Mouse (Mus musculus): ENCODE results near the gene Il2ra.

The Il2ra gene

GRCm38 (mm10) chr2:11653780-11654179 lies 11.2 kb downstream of the Il2ra start:
- no peak for DNase-seq

GRCm38 (mm10) chr2:11654990-11655931 lies 12.7 kb downstream of the Il2ra start:
- no peak for DNase-seq

DNA sequence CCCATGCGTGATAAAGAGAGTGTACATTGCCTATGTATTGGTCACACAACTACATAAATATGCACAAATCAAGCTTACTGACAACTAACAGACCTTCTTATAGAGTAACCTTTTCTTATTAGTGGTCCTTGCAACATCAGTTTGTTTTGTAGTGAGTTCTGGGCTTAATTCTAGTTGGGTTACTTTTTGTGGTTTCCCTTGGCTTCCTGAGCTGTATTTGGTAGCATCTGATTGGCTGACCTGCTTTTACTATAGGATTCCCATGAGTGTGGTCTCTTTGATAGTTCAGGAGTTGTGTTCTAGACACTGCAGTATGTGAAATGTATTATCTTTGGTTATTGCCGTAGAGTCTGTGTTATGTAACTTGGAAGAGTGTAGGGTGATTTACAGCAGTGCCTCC lies 15.0 kb downstream of the Il2ra start:
- no peak for DNase-seq

GRCm38 (mm10) chr2:11659263-11659662 lies 16.7 kb downstream of the Il2ra start:
- DNase-seq = peak in 1 of 2 experiments; percentile 15

DNA sequence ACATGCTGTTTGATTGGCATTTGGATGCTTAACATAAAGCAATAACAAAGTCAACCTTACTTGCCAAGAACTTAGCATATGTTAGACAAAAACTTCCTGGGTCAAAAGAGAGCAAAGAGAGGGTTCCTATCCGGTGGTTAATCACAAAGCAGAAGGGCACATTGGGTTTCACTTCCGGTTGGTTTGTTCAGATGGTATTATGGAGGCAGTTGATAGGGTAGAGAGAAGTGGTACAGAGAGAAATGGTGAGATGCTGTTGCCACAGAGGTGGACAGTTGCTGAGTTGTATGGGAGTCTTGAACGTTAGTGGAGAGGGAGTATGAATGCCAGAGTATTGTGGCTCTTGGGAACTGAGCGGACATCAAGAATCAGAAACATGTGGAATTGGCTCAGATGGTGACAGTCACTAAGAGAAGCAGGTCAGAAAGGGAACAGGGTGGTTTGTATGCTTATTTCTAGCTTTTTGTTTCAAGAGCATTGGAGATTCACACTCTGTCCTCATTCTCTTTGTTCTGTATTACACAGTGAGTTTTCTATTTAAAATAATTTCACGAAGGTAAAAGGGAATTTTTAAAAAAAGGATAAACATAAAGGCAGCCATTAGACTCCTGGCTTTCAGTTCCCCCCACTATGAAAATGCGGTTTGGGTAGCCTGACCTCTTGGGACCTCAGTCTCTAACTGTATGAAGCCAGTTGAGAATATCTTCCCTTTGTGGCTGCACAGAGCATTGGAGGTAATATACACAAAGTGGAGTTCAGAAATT lies 19.7 kb downstream of the Il2ra start:
- no peak for DNase-seq

DNA sequence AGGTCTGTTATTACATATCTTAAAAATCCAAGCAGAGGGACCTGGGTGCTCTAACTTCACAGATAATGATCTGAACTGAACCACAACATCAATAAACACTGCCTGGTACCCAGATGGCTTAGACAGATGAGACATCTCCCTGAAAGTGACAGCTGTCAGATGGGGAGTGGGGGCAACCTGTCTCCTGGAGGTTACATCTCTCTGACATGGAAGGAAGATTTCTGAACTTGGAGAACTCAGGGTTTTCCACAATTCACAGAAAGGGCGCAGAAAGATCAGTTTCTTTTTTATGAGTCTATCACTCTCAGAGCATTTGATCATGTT lies 20.3 kb downstream of the Il2ra start:
- DNase-seq = peak in 1 of 2 experiments; percentile 33

DNA sequence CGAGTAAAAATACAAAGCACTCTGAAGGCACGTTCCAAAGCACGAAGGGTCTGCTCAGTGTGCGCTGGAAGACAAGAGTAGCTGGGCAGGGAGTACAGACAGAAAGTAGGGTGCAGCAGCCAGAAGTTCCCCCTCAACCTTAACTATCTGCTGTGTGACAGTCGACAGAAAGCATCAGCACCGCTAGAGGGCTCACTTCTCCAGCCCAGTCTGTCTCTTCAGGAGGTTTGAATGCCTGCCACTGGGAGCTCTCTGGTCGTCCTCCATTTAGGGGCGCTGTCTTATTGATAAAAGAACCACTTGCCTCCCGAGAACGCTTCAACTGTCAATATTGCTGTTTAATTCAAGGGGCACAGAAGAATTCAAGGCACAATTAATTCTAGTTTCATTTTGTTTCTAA lies 21.4 kb downstream of the Il2ra start:
- DNase-seq = peak; percentile 88 to 90

DNA sequence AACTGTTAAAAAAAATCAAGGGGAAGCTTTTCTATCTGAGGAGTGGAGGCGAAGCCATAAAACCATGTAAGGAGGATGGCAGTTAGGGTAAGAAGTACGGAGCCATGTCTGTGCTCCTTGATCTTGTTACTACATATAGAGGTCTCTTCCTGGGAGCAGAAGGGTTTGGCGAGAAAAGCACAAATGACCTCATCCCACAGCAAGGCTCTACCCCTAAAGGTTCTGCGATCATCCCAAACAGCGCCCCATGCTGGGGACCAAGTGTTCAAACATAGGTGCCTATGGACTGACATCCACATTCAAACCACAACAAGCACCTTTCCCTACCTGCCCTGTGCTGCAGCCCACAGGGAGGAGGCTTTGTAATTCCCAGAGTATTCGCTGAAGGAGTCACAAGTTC lies 21.8 kb downstream of the Il2ra start:
- peak in 1 of 2 experiments; percentile 50 for DNase-seq

- no peak for DNase-seq
Measured at GRCm38 (mm10) chr2:11664806-11665205, 22.2 kb downstream of the Il2ra start.

DNA sequence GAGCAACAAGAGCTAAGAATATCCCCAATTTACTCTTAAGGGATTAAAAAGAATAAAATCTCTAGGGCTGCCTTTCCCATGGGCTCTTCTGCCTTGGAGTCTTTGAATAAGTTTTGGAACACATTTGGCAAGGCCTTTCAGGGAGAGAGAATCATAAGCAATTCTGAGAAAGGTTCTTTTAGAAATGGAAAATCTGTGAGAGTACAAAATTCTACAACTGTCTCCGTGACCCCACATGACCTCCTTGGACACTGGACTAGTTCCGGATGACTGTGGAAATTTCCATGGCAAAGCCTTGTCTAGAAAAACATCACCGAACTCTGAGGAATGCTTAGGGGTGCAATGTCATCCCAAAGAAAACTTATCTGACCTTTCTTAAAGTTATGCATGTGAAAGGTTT lies 22.7 kb downstream of the Il2ra start:
- no peak for DNase-seq

GRCm38 (mm10) chr2:11672144-11672543 lies 29.5 kb downstream of the Il2ra start:
- peak; percentile 61 to 64 for DNase-seq

GRCm38 (mm10) chr2:11679626-11680025 lies 37.0 kb downstream of the Il2ra start:
- DNase-seq = no peak

GRCm38 (mm10) chr2:11682712-11683111 lies 40.1 kb downstream of the Il2ra start:
- DNase-seq = no peak

- no peak for DNase-seq
Measured at GRCm38 (mm10) chr2:11686512-11686911, 43.9 kb downstream of the Il2ra start.

- DNase-seq = no peak
Measured at GRCm38 (mm10) chr2:11687436-11687835, 44.8 kb downstream of the Il2ra start.

- DNase-seq = no peak
Measured at GRCm38 (mm10) chr2:11690201-11690890, 47.7 kb downstream of the Il2ra start.

DNA sequence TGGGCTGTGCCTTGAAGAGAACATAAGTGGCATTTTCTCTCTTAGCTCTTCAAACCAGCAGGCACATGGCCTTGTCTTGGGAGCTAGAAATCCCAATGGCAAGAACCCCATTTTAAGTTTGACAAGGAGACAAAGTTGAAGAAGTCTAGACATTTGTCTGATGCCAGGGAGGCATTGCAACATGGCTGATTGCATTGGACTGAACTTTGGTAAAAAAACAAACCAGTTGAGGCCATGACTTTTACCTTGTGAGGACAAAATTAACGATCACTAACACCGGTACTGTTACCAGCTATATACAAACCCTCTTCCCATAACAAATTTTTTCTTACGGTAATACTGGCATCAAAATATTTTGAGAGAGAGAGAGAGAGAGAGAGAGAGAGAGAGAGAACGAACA lies 50.7 kb downstream of the Il2ra start:
- no peak for DNase-seq

DNA sequence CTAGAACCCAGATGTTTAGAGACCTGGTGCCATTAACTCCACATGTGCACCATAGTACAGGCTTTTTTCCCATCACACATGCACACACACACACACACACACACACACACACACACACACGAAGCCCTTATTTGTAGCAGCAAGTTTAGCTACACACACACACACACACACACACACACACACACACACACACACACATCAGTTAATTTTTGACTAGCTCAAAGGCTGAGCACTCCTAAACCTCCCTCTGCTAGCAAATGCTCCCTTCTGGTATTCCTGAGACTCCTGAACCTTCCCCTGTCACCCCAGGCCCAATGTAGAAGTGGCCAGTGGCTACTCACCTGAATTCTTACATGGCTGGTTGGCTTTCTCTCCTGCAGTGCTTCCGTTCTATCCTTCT lies 51.5 kb downstream of the Il2ra start:
- no peak for DNase-seq

- DNase-seq = no peak
Measured at GRCm38 (mm10) chr2:11695867-11696266, 53.3 kb downstream of the Il2ra start.

DNA sequence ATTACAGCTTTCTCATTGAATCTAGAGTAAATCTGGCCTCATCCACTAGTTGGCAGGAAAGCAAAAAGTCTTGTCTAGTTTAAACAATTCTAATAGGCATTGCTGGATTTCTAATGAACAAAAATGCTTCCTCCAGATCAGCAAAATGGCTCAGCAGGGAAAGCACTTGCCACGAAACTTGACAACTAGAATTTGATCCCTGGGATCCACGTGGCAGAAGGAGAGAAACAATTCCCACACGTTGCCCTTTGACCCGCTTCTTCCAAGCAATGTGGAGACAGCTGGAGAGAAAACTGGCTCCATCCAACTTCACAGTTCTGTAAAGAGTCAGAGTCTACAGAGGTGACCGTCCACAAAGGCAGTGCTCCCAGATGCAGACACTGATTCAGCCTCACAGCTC lies 56.4 kb downstream of the Il2ra start:
- no peak for DNase-seq

DNA sequence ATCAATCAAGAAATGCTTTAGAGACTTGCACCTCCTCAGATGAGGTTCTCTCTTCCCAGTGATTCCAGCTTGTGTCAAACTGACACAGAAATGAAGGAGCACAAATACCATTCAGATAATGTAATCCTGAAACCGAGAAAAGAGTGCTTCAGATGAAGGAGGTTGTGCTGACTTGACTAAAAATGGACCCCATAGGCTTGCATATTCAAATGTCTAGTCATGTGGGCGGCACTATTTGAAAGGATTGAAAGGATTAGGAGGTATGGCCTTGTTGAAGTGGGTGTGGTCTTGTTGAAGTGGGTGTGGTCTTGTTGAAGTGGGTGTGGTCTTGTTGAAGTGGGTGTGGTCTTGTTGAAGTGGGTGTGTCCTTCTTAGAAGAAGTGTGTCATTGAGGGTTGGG lies 57.3 kb downstream of the Il2ra start:
- no peak for DNase-seq

- peak; percentile 59 to 61 for DNase-seq
Measured at GRCm38 (mm10) chr2:11705201-11706025, 62.8 kb downstream of the Il2ra start, which contains the start of gene Il15ra. Gene Il15ra (plus strand): TSS chr2:11705290.

All from thymus, postnatal 36 days (tissue).